Mouse (Mus musculus) urinary bladder, adult 2 months (tissue): ENCODE measurements around the gene Cfl1. TPM values are rescaled to one million over a fixed set of nuclear protein-coding genes. Genes with fewer than 3 reads are reported as not detected.

ENCODE experiments used
- DNase-seq: peaks from one replicate; pipeline ENCODE4 v3.0.0; 2022; ENCODE audit warnings: low spot score
- polyA plus RNA-seq: library from polyadenylated mRNA; depleted of rRNA; stranded (reverse); fragments of >200 nt; gene quantifications from 2 replicates; pipeline ENCODE4 v1.2.3, GENCODE M21; 2012; rRNA removed

Gene Cfl1
- polyA plus RNA-seq, 1 experiment, result 714 TPM

- DNase-seq, result peak; percentile 98
Observed at GRCm38 (mm10) chr19:5529325-5530137, 39.3 kb downstream of the Cfl1 start.

- DNase-seq, result no peak
Observed at GRCm38 (mm10) chr19:5530138-5530524, 39.9 kb downstream of the Cfl1 start.

- DNase-seq, result no peak
Observed at GRCm38 (mm10) chr19:5532520-5532919, 42.3 kb downstream of the Cfl1 start.

- no peak for DNase-seq
Observed at GRCm38 (mm10) chr19:5538786-5539185, 48.5 kb downstream of the Cfl1 start.

- DNase-seq, result no peak
Observed at GRCm38 (mm10) chr19:5543362-5543761, 53.1 kb downstream of the Cfl1 start.

GRCm38 (mm10) chr19:5544031-5544430 lies 53.8 kb downstream of the Cfl1 start:
- DNase-seq, result no peak

Other genes starting within 250 kb of the Cfl1 start
- 16.3 and 22.6 TPM in 2 replicates for gene Pacs1, start 217.3 kb upstream of the Cfl1 start, polyA plus RNA-seq
- gene Sf3b2, start 195.0 kb upstream of the Cfl1 start, polyA plus RNA-seq, result 97.3 and 108 TPM in 2 replicates
- gene Gal3st3, start 192.1 kb upstream of the Cfl1 start, polyA plus RNA-seq, result 0.03 and 0.04 TPM in 2 replicates
- gene Catsper1, start 154.7 kb upstream of the Cfl1 start, polyA plus RNA-seq, result not detected in 2 replicates
- gene Cst6, start 140.9 kb upstream of the Cfl1 start, polyA plus RNA-seq, result 3.6 and 4.4 TPM in 2 replicates
- gene Eif1ad, start 123.7 kb upstream of the Cfl1 start, polyA plus RNA-seq, result 24.4 and 26.8 TPM in 2 replicates
- gene Banf1, start 123.3 kb upstream of the Cfl1 start, polyA plus RNA-seq, result 125 and 147 TPM in 2 replicates
- 36.7 and 51.4 TPM in 2 replicates for gene Sart1, start 101.8 kb upstream of the Cfl1 start, polyA plus RNA-seq
- not detected in 2 replicates for gene Tsga10ip, start 87.9 kb upstream of the Cfl1 start, polyA plus RNA-seq
- 228 and 236 TPM in 2 replicates for gene Drap1, start 65.5 kb upstream of the Cfl1 start, polyA plus RNA-seq
- gene AI837181, start 65.3 kb upstream of the Cfl1 start, polyA plus RNA-seq, result 65.3 and 68.9 TPM in 2 replicates
- gene Fosl1, start 42.9 kb upstream of the Cfl1 start, polyA plus RNA-seq, result 0.07 TPM in 1 of 2 replicates, not detected in the other
- gene Ccdc85b, start 32.6 kb upstream of the Cfl1 start, polyA plus RNA-seq, result 11.3 and 15.1 TPM in 2 replicates
- 95.7 and 122 TPM in 2 replicates for gene Fibp, start 29.8 kb upstream of the Cfl1 start, polyA plus RNA-seq
- gene Ctsw, start 21.9 kb upstream of the Cfl1 start, polyA plus RNA-seq, result 2.6 and 4.0 TPM in 2 replicates
- gene Efemp2, start 16.5 kb upstream of the Cfl1 start, polyA plus RNA-seq, result 77.3 and 86.8 TPM in 2 replicates
- gene Mus81, start 2.1 kb upstream of the Cfl1 start, polyA plus RNA-seq, result 23.3 and 32.8 TPM in 2 replicates
- 1.5 and 2.2 TPM in 2 replicates for gene 1700020D05Rik, start 13.3 kb downstream of the Cfl1 start, polyA plus RNA-seq
- gene Snx32, start 20.1 kb downstream of the Cfl1 start, polyA plus RNA-seq, result 33.0 and 37.7 TPM in 2 replicates
- gene Ovol1, start 70.2 kb downstream of the Cfl1 start, polyA plus RNA-seq, result 4.7 and 5.1 TPM in 2 replicates
- 4.8 and 7.1 TPM in 2 replicates for gene Ap5b1, start 77.6 kb downstream of the Cfl1 start, polyA plus RNA-seq
- 38.2 and 41.2 TPM in 2 replicates for gene Rnaseh2c, start 111.4 kb downstream of the Cfl1 start, polyA plus RNA-seq
- gene Kat5, start 119.8 kb downstream of the Cfl1 start, polyA plus RNA-seq, result 60.1 and 67.7 TPM in 2 replicates
- 58.3 and 64.0 TPM in 2 replicates for gene Rela, start 147.0 kb downstream of the Cfl1 start, polyA plus RNA-seq
- gene Sipa1, start 173.3 kb downstream of the Cfl1 start, polyA plus RNA-seq, result 17.3 and 19.6 TPM in 2 replicates
- gene Map3k11, start 198.3 kb downstream of the Cfl1 start, polyA plus RNA-seq, result 19.9 and 22.0 TPM in 2 replicates
- gene Pcnx3, start 198.5 kb downstream of the Cfl1 start, polyA plus RNA-seq, result 40.5 and 53.5 TPM in 2 replicates
- gene Kcnk7, start 213.9 kb downstream of the Cfl1 start, polyA plus RNA-seq, result 0.13 and 0.25 TPM in 2 replicates
- 97.4 and 116 TPM in 2 replicates for gene Ehbp1l1, start 235.9 kb downstream of the Cfl1 start, polyA plus RNA-seq
- 66.3 and 79.4 TPM in 2 replicates for gene Fam89b, start 239.2 kb downstream of the Cfl1 start, polyA plus RNA-seq